Mouse (Mus musculus) neural tube, embryonic 13.5 days (tissue): ENCODE data around the gene Taf10. TPM values are rescaled to one million over a fixed set of nuclear protein-coding genes. Genes with fewer than 3 reads are reported as not detected.
A peak's percentile ranks its signal among the peaks of the same experiment; 100 is the strongest.

Source experiments
- ATAC-seq: fragments of 200-750 bp; cut with Nextera tagmentation; 2 replicates; pipeline ENCODE4 v1.8.0; 2017; ENCODE audit warnings: low read depth, mild to moderate bottlenecking, moderate TSS enrichment, moderate library complexity
- H3K27ac ChIP-seq: fragments of 300-500 bp; sonication (generic); replicated peaks from 2 replicates; pipeline ENCODE4 v1.5.1; 2015; ENCODE audit warnings: moderate library complexity, mild to moderate bottlenecking, inconsistent platforms
- H3K27me3 ChIP-seq: fragments of 300-500 bp; sonication (generic); 2 replicates; pipeline ENCODE4 v1.6.1; 2015; ENCODE audit warnings: mild to moderate bottlenecking, inconsistent platforms
- H3K36me3 ChIP-seq: fragments of 300-500 bp; sonication (generic); 2 replicates; pipeline ENCODE4 v1.6.1; 2015; ENCODE audit warnings: mild to moderate bottlenecking, inconsistent platforms
- H3K4me1 ChIP-seq: fragments of 300-500 bp; sonication (generic); replicated peaks from 2 replicates; pipeline ENCODE4 v1.6.1; 2015; ENCODE audit warnings: inconsistent platforms
- H3K4me2 ChIP-seq: fragments of 300-500 bp; sonication (generic); 2 replicates; pipeline ENCODE4 v1.6.1; 2015; ENCODE audit warnings: inconsistent platforms, mild to moderate bottlenecking, moderate library complexity
- H3K4me3 ChIP-seq: fragments of 300-500 bp; sonication (generic); 2 replicates; pipeline ENCODE4 v1.5.1; 2015; ENCODE audit warnings: mild to moderate bottlenecking, inconsistent platforms
- H3K9ac ChIP-seq: fragments of 300-500 bp; sonication (generic); 2 replicates; pipeline ENCODE4 v1.6.1; 2015; ENCODE audit warnings: moderate library complexity, mild to moderate bottlenecking, inconsistent platforms
- H3K9me3 ChIP-seq: fragments of 300-500 bp; sonication (generic); 2 replicates; pipeline ENCODE4 v1.6.1; 2016; ENCODE audit warnings: inconsistent platforms
- WGBS: fragments of 180-500 bp; shearing (Covaris S2); methylation state at CpG from one replicate; pipeline ENCODE4 v1.1.7; 2015; 5-methylcytosine and 5-hydroxymethylcytosine counted together
- polyA plus RNA-seq: library from polyadenylated mRNA; unstranded; fragments of >200 nt; fragmentation: Nextera tagmentation; extraction: Ambion mirVana; gene quantifications from 2 replicates; pipeline ENCODE4 v1.2.1, GENCODE M21; 2015

Gene Taf10
- polyA plus RNA-seq, 1 experiment from 2014 or later, result 121 TPM

- Histone ChIP-seq H3K4me1 (peaks cover 90% of the 10 kb centered on the region), H3K27ac (no peak overlapping the region), H3K36me3 (peaks cover 86% of the 10 kb centered on the region), H3K9me3 (no peaks in the 10 kb centered on the region), H3K9ac (no peak overlapping the region), H3K4me3 (no peak overlapping the region), H3K4me2 (no peak overlapping the region), H3K27me3 (no peaks in the 10 kb centered on the region)
- 43% methylated on average over 8 of the region's 8 CpGs for WGBS
- no peak for ATAC-seq
These were observed 30.5 kb upstream of the Taf10 start for GRCm38 (mm10) chr7:105774661-105775060.

- no peak overlapping the region for H3K4me3 ChIP-seq
- no peaks in the 10 kb centered on the region for H3K27me3 ChIP-seq
- no peaks in the 10 kb centered on the region for H3K9me3 ChIP-seq
- no peak for ATAC-seq
- 88% methylated on average over 5 of the region's 5 CpGs for WGBS
- H3K27ac ChIP-seq, result no peak overlapping the region
- H3K36me3 ChIP-seq, result peaks cover 84% of the 10 kb centered on the region
- H3K4me1 ChIP-seq, result peaks cover 90% of the 10 kb centered on the region
- H3K9ac ChIP-seq, result no peak overlapping the region
- H3K4me2 ChIP-seq, result no peak overlapping the region
These were observed 28.9 kb upstream of the Taf10 start for GRCm38 (mm10) chr7:105773041-105773440.

GRCm38 (mm10) chr7:105772331-105772730 is 28.2 kb upstream of the Taf10 start:
- Histone ChIP-seq H3K36me3 (peaks cover 90% of the 10 kb centered on the region), H3K27ac (no peak overlapping the region), H3K4me3 (no peak overlapping the region), H3K9me3 (no peaks in the 10 kb centered on the region), H3K27me3 (no peaks in the 10 kb centered on the region), H3K4me2 (no peak overlapping the region), H3K9ac (no peak overlapping the region), H3K4me1 (peaks cover 90% of the 10 kb centered on the region)
- no peak for ATAC-seq
- 95% methylated on average over 15 of the region's 15 CpGs for whole genome bisulfite sequencing

DNA sequence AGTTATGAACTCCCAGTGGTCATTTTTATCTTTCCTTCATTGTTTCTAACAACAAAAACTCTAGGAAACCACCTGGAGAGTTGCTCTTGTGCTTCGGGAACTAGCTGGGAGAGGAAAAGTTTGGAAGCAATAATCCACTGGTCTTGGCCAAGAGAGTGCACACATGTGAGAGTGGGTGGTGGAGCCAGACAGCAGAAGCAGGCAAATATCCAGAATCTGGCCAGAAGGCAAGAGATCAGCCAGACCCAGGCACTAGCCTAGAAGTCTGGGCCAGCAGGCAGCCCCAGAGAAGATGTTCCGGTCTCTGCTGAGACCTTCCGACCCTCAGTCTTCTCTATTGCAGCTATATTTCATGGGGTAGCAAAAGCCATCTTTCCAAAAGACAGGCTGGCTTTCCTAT is 25.8 kb upstream of the Taf10 start:
- WGBS, result 81% methylated on average over 3 of the region's 3 CpGs
- ATAC-seq, result no peak
- Histone ChIP-seq H3K27me3 (peaks cover 1% of the 10 kb centered on the region), H3K27ac (no peak overlapping the region), H3K9ac (no peak overlapping the region), H3K4me2 (no peak overlapping the region), H3K4me3 (no peak overlapping the region), H3K4me1 (peaks cover 80% of the 10 kb centered on the region), H3K9me3 (no peaks in the 10 kb centered on the region), H3K36me3 (peaks cover 91% of the 10 kb centered on the region)

- peaks cover 94% of the 10 kb centered on the region for H3K36me3 ChIP-seq
- H3K4me1 ChIP-seq, result peaks cover 61% of the 10 kb centered on the region
- H3K27ac ChIP-seq, result peak overlapping the region; percentile 59
- 0 out of 2 replicates have a peak overlapping the region, but pooled peaks have one; percentile 3 for H3K4me3 ChIP-seq
- H3K27me3 ChIP-seq, result peaks cover 21% of the 10 kb centered on the region
- ATAC-seq, result 0 out of 2 replicates have a peak, but pooled peaks have one; percentile 25
- 14% methylated on average over 6 of the region's 6 CpGs for WGBS
- H3K9me3 ChIP-seq, result no peaks in the 10 kb centered on the region
- peak overlapping the region; percentile 21 for H3K4me2 ChIP-seq
- H3K9ac ChIP-seq, result peak overlapping the region; percentile 23; the same call in 1 of the 2 replicates
These were observed 23.6 kb upstream of the Taf10 start for GRCm38 (mm10) chr7:105767729-105768165.

GRCm38 (mm10) chr7:105764331-105764730 is 20.2 kb upstream of the Taf10 start:
- H3K9ac ChIP-seq, result no peak overlapping the region
- H3K27me3 ChIP-seq, result peaks cover 21% of the 10 kb centered on the region
- H3K36me3 ChIP-seq, result peaks cover 88% of the 10 kb centered on the region
- no peak overlapping the region for H3K4me2 ChIP-seq
- no peak for ATAC-seq
- no peaks in the 10 kb centered on the region for H3K9me3 ChIP-seq
- WGBS, result 83% methylated on average over 11 of the region's 11 CpGs
- no peak overlapping the region for H3K27ac ChIP-seq
- peaks cover 34% of the 10 kb centered on the region for H3K4me1 ChIP-seq
- H3K4me3 ChIP-seq, result no peak overlapping the region

GRCm38 (mm10) chr7:105762517-105763270 is 18.5 kb upstream of the Taf10 start:
- no peak overlapping the region for H3K4me2 ChIP-seq
- WGBS, result 20% methylated on average over 55 of the region's 55 CpGs
- no peak overlapping the region for H3K4me3 ChIP-seq
- H3K9me3 ChIP-seq, result no peaks in the 10 kb centered on the region
- ATAC-seq, result no peak
- H3K27ac ChIP-seq, result no peak overlapping the region
- peaks cover 91% of the 10 kb centered on the region for H3K36me3 ChIP-seq
- H3K27me3 ChIP-seq, result peaks cover 21% of the 10 kb centered on the region
- no peak overlapping the region for H3K9ac ChIP-seq
- peaks cover 17% of the 10 kb centered on the region for H3K4me1 ChIP-seq

DNA sequence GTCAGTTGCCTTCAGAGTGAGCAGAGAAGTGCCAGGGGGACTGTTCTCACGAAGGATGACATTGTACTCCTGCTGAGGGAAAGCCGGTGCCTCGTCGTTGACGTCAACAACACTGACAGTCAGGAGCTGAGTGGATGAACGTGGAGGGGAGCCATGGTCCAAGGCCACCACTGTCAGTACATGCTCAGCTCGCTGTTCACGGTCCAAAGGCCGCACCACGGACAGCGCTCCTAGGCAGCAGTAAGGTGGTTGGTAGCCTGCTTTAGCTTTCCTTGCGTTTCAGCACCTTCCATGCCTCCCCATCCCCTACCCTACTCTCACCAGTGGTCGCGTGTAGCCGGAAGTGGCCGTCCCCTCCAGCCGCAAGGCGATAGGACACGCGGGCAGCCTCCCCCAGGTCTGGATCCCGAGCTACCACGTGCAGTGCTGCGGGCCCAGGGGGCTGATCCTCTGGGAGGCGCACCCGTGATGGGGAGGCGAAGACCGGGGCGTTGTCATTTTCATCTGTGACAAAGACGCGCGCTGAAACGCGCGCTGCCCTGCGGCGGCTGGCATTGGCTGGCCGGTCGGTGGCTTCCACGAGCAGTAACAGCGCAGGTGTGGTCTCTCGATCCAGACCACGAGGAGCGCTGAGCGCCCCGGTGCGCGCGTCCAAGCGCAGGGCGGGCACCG is 17.8 kb upstream of the Taf10 start:
- no peak overlapping the region for H3K27ac ChIP-seq
- no peak for ATAC-seq
- H3K9ac ChIP-seq, result no peak overlapping the region
- peaks cover 21% of the 10 kb centered on the region for H3K27me3 ChIP-seq
- no peaks in the 10 kb centered on the region for H3K9me3 ChIP-seq
- WGBS, result 17% methylated on average over 51 of the region's 51 CpGs
- no peak overlapping the region for H3K4me3 ChIP-seq
- peaks cover 92% of the 10 kb centered on the region for H3K36me3 ChIP-seq
- no peak overlapping the region for H3K4me2 ChIP-seq
- peaks cover 10% of the 10 kb centered on the region for H3K4me1 ChIP-seq

GRCm38 (mm10) chr7:105753281-105753680 is 9.1 kb upstream of the Taf10 start:
- ATAC-seq, result no peak
- no peak overlapping the region for H3K4me2 ChIP-seq
- no peaks in the 10 kb centered on the region for H3K27me3 ChIP-seq
- 97% methylated on average over 10 of the region's 10 CpGs for WGBS
- peaks cover 24% of the 10 kb centered on the region for H3K4me1 ChIP-seq
- no peak overlapping the region for H3K4me3 ChIP-seq
- peaks cover 69% of the 10 kb centered on the region for H3K36me3 ChIP-seq
- H3K9ac ChIP-seq, result no peak overlapping the region
- H3K9me3 ChIP-seq, result no peaks in the 10 kb centered on the region
- H3K27ac ChIP-seq, result no peak overlapping the region

GRCm38 (mm10) chr7:105752716-105753115 is 8.6 kb upstream of the Taf10 start:
- Histone ChIP-seq H3K9ac (no peak overlapping the region), H3K4me2 (no peak overlapping the region), H3K4me3 (no peak overlapping the region), H3K36me3 (peaks cover 69% of the 10 kb centered on the region), H3K9me3 (no peaks in the 10 kb centered on the region), H3K4me1 (peaks cover 24% of the 10 kb centered on the region), H3K27me3 (no peaks in the 10 kb centered on the region), H3K27ac (peak overlapping the region; percentile 46; the same call in 1 of the 2 replicates)
- ATAC-seq, result peak; percentile 24
- WGBS, result 95% methylated on average over 2 of the region's 2 CpGs

DNA sequence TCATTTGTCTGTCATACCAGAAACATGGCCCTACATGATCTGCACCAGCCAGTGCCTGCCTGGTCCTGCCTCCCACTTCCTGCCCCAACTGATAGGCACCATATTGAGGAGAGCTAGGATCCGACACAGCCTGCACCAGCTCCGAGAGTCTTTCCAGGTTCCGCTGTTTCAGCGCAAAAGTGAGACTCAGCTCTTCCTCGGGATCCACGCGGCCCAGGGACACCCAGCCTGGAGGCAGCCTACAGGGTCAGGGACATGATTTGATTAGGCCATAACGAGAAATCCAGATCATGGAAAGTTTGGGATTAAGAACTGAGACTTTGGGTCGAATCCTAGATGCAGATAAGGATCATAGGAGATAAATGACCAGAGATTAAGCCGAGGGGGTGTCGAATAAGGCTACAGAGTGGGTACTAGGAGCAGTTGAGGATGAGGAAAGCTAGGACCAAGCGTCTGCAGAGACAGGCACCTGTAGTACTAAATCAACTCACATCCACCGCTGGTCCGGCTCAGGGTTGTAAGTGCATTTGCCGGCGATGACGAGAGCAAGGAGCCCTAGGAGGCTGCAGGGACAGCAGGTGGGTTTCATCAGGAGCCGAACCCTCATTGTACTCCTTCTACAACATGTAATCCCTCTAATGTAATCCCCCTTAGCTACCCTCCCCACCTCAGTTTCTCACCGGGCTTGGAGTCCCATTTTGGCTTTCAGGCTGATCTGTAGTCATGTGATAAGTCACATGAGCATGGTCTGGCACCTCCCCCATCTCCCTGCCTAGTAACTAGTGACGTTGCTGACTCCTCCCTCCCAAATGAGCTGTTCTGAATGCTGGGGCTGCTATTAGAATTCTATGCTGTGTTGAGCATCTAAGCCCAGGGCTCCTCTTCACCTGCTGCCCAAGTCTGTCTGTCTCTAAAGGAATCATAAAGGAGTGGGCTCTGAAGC is 7.6 kb upstream of the Taf10 start, which contains the start of gene Tpp1:
TSS of gene Tpp1 (minus strand) at position 745 of the 943 bp plus-strand sequence.
- Histone ChIP-seq H3K9me3 (no peaks in the 10 kb centered on the region), H3K27me3 (no peaks in the 10 kb centered on the region), H3K4me1 (peaks cover 24% of the 10 kb centered on the region), H3K36me3 (peaks cover 67% of the 10 kb centered on the region), H3K4me3 (peak within 1 kb of the TSS; percentile 49), H3K4me2 (peak within 1 kb of the TSS; percentile 63), H3K27ac (peak within 1 kb of the TSS; percentile 46; the same call in 1 of the 2 replicates), H3K9ac (peak within 1 kb of the TSS; percentile 76)
- peak; percentile 92 for ATAC-seq
- 24% methylated on average over 20 of the region's 20 CpGs for WGBS
